Mouse (Mus musculus) left cerebral cortex, postnatal 14 days (tissue): Measurements from ENCODE around the gene Phkb. TPM values are rescaled to one million over a fixed set of nuclear protein-coding genes. Genes with fewer than 3 reads are reported as not detected.

ENCODE experiments used
- DNase-seq, 2 experiments: peaks; one replicate each; pipeline ENCODE4 v3.0.0; 2021 to 2022; ENCODE audit warnings: low spot score in 2 of 2, mixed read lengths in 1 of 2
- intact Hi-C: fragments of 180-260 bp; cut with DNase I; formaldehyde crosslinking; loops from one replicate; pipeline ENCODE4 v1.15.1; 2025
- total RNA-seq, 2 experiments: library from RNA; stranded (reverse); gene quantifications; 2 replicates each; pipeline ENCODE4 v1.2.3; 2021

Phkb gene
- total RNA-seq, 2 experiments from 2014 or later, result 28.2 to 30.4 TPM

- intact Hi-C loops, result no loop called here
Measured at GRCm38 (mm10) chr8:85925574-85925973, 84.8 kb downstream of the Phkb start.

GRCm38 (mm10) chr8:85926107-85926506 is 85.3 kb downstream of the Phkb start:
- peak; percentile 13 to 51 for DNase-seq
- intact Hi-C loops, result no loop called here

More at GRCm38 (mm10) chr8:85925574-85925973, 84.8 kb downstream of the Phkb start:
- DNase-seq, result no peak

- no peak for DNase-seq
- intact Hi-C loops, result no loop called here
Measured at GRCm38 (mm10) chr8:85936148-85936547, 95.4 kb downstream of the Phkb start.

- no peak for DNase-seq
- intact Hi-C loops, result no loop called here
Measured at GRCm38 (mm10) chr8:85937343-85937742, 96.6 kb downstream of the Phkb start.

DNA sequence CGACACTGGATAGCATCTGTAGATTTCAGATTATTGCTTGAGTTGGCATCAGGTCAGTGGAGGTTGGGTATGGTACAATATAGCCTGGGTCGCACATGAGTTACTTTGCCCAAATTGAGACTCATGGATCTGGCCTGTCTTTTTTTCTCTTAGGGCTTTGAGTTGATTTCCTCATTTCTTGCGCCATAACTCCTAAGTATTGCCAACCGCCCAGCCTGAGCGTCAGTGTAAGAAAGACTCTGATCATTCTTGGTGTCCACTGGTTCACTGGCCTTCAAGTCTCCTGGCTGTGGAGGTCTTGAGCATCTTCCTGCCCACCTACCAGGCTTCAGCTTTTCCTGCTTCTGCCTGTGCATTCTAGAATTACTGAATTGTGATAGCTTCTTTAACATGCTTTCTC is 104.1 kb downstream of the Phkb start:
- no peak for DNase-seq
- intact Hi-C loops, result no loop called here

- intact Hi-C loops, result no loop called here
- no peak for DNase-seq
Measured at GRCm38 (mm10) chr8:85958391-85958790, 117.6 kb downstream of the Phkb start.

- no peak for DNase-seq
- intact Hi-C loops, result no loop called here
Measured at GRCm38 (mm10) chr8:85959880-85960279, 119.1 kb downstream of the Phkb start.

- intact Hi-C loops, result no loop called here
- DNase-seq, result no peak
Measured at GRCm38 (mm10) chr8:85977588-85978077, 136.9 kb downstream of the Phkb start.

DNA sequence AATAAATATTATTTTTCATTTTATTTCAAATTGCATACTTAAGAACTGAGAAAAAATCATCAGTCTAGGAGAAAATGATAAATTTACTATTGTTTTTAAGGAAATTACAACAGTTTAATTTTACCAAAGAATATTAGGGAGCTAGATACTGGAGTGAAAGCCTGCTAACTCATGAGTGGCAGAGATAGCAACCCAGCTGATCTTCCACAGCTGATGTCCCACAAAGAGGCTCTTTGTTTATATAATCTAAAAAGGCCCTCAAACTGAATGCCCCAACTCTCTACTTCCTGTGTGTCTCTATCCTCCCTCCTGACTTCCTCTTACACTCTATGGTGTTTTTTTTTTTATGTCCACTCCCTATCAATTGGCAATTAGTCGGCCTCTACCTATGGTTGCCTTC is 152.2 kb downstream of the Phkb start:
- intact Hi-C loops, result no loop called here
- DNase-seq, result no peak

DNA sequence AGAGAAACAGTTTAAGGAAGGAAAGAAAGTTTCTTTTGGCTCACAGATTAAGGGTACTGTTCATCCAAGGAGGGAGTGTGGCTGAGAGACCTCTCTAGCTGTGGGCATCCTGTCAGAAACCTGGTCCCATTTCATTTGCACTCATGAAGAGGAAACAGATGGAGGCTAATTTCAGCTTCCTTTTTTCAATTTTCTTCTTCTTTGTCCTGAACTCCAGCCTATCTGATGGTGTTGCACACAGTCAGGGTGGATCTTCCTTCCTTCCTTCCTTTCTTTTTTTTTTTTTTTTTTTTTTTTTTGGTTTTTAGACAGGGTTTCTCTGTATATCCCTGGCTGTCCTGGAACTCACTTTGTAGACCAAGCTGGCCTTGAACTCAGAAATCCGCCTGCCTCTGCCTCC is 152.9 kb downstream of the Phkb start:
- intact Hi-C loops, result no loop called here
- no peak for DNase-seq

GRCm38 (mm10) chr8:85995971-85996370 is 155.2 kb downstream of the Phkb start:
- intact Hi-C loops, result no loop called here
- no peak for DNase-seq

GRCm38 (mm10) chr8:86006485-86006884 is 165.7 kb downstream of the Phkb start:
- intact Hi-C loops, result no loop called here
- no peak for DNase-seq

DNA sequence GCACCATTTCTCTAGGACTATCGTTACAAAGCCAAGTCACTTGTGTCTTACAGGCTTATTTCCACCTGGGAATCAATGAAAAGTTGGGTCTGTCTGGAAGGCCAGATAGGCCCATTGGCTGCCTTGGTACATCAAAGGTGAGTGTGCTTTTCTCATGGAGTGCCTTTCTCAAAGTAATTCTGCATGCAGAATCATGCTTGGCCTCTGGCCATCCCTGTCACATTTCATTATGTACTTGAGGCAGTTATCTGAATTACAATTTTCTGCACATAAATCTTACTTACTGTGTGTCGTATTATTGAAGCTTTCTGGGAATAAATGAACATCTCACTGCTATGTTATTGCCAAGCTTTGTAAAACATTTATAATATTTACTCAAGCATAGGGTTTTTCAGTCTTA is 176.0 kb downstream of the Phkb start:
- intact Hi-C loops, result no loop called here
- no peak for DNase-seq

- peak; percentile 60 to 62 for DNase-seq
- intact Hi-C loops, result no loop called here
Measured at GRCm38 (mm10) chr8:86028646-86029312, 188.0 kb downstream of the Phkb start.

DNA sequence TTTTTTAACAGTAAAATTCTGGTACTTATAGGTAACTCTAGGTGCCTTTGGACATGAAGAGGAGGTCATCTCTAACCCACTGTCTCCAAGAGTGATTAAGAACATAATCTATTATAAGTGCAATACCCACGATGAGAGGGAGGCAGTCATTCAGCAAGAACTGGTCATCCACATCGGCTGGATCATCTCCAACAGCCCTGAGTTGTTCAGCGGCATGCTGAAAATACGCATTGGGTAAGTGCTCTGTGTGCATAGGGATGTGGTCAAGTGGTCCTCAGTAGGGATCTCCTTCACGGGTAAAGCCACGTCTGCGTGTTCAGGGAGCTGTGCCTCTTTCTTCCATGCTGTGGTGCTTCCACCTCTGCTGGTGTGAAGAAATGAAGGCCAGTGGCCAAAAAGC is 188.7 kb downstream of the Phkb start:
- intact Hi-C loops, result no loop called here
- DNase-seq, result no peak

DNA sequence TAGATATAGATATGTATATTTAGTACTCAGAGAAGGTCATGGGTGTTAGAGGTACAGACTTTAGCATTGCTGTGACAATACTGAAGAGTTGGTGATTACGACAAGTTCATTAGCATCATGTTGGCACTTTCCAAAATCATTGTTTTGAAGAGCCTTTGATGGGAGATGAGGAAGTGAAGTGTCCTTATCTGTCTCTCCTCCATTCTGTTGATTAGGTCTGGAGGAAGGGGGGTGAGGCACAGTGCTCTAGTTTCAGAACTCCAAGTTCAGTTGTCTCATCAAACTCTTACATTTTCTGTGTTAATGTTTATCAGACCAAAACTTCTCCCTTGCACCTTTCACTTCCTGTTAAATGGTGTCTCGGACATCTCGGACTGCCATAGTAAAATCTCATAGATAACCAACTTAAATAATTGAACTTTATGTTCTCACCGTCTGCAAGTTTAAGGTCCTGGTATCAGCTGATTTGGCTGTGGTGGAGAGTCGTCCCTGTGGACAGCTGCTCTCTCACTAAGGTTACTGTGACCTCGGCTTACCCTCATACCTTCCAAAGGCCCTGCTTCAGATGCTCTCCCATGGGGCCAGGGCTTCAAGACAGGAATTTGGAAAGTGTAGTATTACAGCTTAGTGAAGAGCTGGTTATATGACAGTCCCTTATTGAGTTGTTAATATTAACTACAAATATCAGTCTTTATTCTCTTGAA is 194.1 kb downstream of the Phkb start:
- no peak for DNase-seq
- intact Hi-C loops, result no loop called here

GRCm38 (mm10) chr8:86035371-86035770 is 194.6 kb downstream of the Phkb start:
- DNase-seq, result no peak
- intact Hi-C loops, result no loop called here

- no peak for DNase-seq
- intact Hi-C loops, result no loop called here
Measured at GRCm38 (mm10) chr8:86038462-86038861, 197.7 kb downstream of the Phkb start.

- no peak for DNase-seq
- intact Hi-C loops, result no loop called here
Measured at GRCm38 (mm10) chr8:86042049-86042448, 201.3 kb downstream of the Phkb start.

DNA sequence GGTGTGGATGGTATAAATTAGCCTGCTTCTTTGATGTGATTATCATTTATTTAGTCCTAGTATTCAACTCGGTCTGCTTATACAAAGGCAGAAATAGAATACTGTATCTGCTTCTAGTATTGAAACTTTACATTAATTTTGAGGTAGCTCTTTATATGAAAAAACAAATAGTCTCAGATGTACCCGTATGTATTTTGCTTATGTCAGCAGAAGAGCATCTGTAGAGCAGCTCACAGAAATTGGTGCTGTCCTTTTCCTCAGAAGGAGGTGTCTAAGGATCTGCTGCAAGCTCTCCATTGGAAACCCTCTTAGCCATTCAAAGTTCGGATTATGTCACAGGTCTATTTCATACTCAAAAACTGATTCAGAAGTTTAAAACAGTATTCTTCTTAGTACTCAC is 210.1 kb downstream of the Phkb start:
- intact Hi-C loops, result no loop called here
- no peak for DNase-seq

DNA sequence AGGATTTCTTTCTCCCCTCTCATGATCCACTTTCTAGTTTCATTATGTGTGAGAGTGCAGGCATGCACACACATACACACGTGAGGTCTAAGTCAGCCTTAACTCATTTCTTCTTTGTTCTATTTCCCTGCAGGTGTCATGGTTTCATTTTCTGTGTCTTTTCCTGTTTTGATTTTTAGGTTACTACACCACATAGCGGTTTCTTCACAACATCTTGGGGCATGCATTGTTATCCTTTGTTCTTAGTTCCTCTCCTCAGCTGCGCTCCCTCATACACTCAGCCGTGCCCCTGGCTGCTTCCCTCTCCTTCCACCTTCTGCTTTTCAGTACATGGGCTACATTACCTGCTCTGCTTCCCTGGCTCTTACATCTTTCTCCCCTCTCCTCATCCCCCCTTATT is 211.2 kb downstream of the Phkb start:
- DNase-seq, result no peak
- intact Hi-C loops, result no loop called here
